Mouse (Mus musculus) heart, embryonic 13.5 days (tissue): ENCODE measurements at regions not wholly inside any gene's neighbourhood (a gene's known extent, or its start where the extent isn't known, plus 50 kb on each side); places are given as distances from the start of the nearest gene placed in this dataset.

Experiments used
- ATAC-seq: fragments of 200-750 bp; cut with Nextera tagmentation; 2 replicates; pipeline ENCODE4 v1.8.0; 2017; ENCODE audit warnings: moderate TSS enrichment; ENCODE audit not compliant: insufficient number of reproducible peaks, low FRiP score, low TSS enrichment; ENCODE audit errors: extremely low read depth
- H3K27ac ChIP-seq: fragments of 300-500 bp; sonication (generic); replicated peaks from 2 replicates; pipeline ENCODE4 v1.5.1; 2015; ENCODE audit warnings: moderate library complexity, mild to moderate bottlenecking, inconsistent platforms
- H3K27me3 ChIP-seq: fragments of 300-500 bp; sonication (generic); replicated peaks from 2 replicates; pipeline ENCODE4 v1.6.1; 2015; ENCODE audit warnings: mild to moderate bottlenecking, inconsistent platforms
- H3K36me3 ChIP-seq: fragments of 300-500 bp; sonication (generic); 2 replicates; pipeline ENCODE4 v1.6.1; 2015; ENCODE audit warnings: mild to moderate bottlenecking, inconsistent platforms
- H3K4me1 ChIP-seq: fragments of 300-500 bp; sonication (generic); 2 replicates; pipeline ENCODE4 v1.6.1; 2015; ENCODE audit warnings: inconsistent platforms
- H3K4me2 ChIP-seq: fragments of 300-500 bp; sonication (generic); 2 replicates; pipeline ENCODE4 v1.6.1; 2015; ENCODE audit warnings: inconsistent platforms, mild to moderate bottlenecking, moderate library complexity
- H3K4me3 ChIP-seq: fragments of 300-500 bp; sonication (generic); 2 replicates; pipeline ENCODE4 v1.5.1; 2015; ENCODE audit warnings: moderate library complexity, mild to moderate bottlenecking, inconsistent platforms
- H3K9ac ChIP-seq: fragments of 300-500 bp; sonication (generic); 2 replicates; pipeline ENCODE4 v1.6.1; 2015; ENCODE audit warnings: inconsistent platforms, mild to moderate bottlenecking, moderate library complexity
- H3K9me3 ChIP-seq: fragments of 300-500 bp; sonication (generic); 2 replicates; pipeline ENCODE4 v1.6.1; 2016; ENCODE audit warnings: inconsistent platforms
- WGBS: fragments of 180-500 bp; shearing (Covaris S2); methylation state at CpG from one replicate; pipeline ENCODE4 v1.1.7; 2015; ENCODE audit warnings: mixed read lengths; 5-methylcytosine and 5-hydroxymethylcytosine counted together

DNA sequence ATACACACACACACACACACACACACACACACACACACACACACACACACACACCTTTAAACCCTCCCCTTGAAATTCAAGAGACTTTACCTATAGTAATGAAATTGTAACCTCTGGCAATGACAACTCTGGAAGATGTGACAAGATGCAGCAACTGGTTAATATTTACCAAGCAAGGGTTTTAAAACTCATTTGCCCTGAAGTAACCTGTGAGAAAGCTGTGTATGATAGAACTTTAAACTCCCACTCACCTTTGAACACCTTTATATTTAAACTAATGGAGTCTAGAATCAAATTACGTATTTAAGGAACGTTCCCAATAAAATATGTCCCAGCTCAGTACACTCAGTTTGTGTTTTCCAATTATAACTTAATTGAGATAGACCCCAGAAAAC, 364.6 kb downstream of the Cog6 start:
- H3K36me3 ChIP-seq = no peaks in the 10 kb centered on the region
- 79% methylated on average over 2 of the region's 2 CpGs for WGBS
- ATAC-seq = no peak
- peaks cover 7% of the 10 kb centered on the region for H3K9me3 ChIP-seq
- H3K4me1 ChIP-seq = no peaks in the 10 kb centered on the region; the same call in 1 of the 2 replicates
- no peak overlapping the region for H3K4me2 ChIP-seq
- H3K27me3 ChIP-seq = peaks cover 5% of the 10 kb centered on the region
- no peak overlapping the region for H3K9ac ChIP-seq
- H3K27ac ChIP-seq = no peak overlapping the region
- no peak overlapping the region for H3K4me3 ChIP-seq

DNA sequence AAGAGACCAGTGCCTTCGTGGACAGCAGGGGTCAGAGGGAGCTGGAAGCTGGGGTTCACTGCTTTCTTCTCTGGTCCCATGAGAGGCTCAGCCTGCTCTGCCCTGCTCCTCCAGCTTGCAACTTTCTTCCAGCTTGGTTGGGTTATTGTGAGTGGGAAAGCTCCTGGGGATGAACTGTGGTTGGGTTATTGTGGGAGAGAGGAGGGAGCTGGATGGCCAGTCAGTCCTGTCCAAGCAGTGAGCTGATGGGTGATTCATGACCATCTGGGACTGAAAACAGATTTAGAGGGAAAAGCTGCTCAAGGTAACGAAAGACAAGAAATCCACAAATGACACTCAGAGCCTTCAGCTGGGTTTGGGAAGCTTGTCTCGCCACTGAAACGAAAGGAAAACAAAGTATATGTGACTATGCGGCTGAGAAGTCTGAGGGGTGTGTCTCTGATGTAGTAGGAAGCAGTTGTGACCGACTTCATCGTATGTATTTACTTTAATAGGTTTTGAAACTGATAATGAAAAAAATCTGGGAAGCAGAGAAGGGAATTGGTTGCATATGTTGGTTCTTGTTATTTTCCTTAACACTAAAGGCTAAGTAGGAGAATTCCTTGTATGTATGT, 365.1 kb downstream of the Cog6 start:
- Histone ChIP-seq H3K4me2 (no peak overlapping the region), H3K9ac (no peak overlapping the region), H3K4me3 (no peak overlapping the region), H3K27ac (no peak overlapping the region), H3K4me1 (no peaks in the 10 kb centered on the region; the same call in 1 of the 2 replicates), H3K27me3 (no peaks in the 10 kb centered on the region; the same call in 1 of the 2 replicates), H3K36me3 (no peaks in the 10 kb centered on the region), H3K9me3 (peaks cover 7% of the 10 kb centered on the region)
- 52% methylated on average over 7 of the region's 7 CpGs for WGBS
- ATAC-seq = no peak

- H3K4me3 ChIP-seq = no peak overlapping the region
- H3K27ac ChIP-seq = no peak overlapping the region
- no peaks in the 10 kb centered on the region for H3K9me3 ChIP-seq
- no peaks in the 10 kb centered on the region; the same call in 1 of the 2 replicates for H3K27me3 ChIP-seq
- no peaks in the 10 kb centered on the region for H3K36me3 ChIP-seq
- no peak overlapping the region for H3K9ac ChIP-seq
- WGBS = 80% methylated on average over 3 of the region's 3 CpGs
- H3K4me2 ChIP-seq = no peak overlapping the region
- no peak for ATAC-seq
- no peaks in the 10 kb centered on the region; the same call in 1 of the 2 replicates for H3K4me1 ChIP-seq
Measured at GRCm38 (mm10) chr3:52650071-52650470, 367.0 kb downstream of the Cog6 start.

DNA sequence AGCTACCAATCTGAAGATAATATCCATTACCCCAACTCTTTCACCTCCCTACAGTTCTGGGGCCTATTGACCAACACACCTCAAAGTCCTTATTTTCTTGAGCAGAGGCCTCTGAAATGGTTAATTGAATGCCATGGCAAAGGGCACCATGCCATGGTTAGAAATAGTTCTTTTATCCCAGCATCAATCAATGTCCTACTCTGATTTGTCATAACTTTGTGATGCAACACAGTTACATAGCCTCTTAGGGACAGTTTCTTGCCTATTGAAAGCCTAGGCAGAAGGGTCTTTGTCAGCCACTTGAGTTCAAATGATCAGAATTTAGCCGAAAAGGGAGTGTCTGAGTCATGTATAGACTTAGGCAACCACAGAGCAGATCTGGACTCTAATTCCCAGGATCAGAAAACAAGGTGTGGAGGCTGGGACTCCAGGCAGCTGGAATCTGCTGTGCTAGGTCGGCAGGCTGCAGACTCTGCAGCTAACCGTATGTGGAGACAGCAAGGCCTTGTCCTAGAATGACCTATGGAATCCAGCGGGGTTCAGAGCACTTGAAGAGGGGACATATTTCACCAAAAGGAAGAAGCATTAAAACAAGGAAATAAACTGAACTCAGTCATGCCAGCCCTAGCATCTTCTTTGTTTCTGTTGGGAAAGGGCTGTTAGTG, 368.1 kb downstream of the Cog6 start:
- no peak overlapping the region for H3K27ac ChIP-seq
- no peaks in the 10 kb centered on the region for H3K9me3 ChIP-seq
- H3K9ac ChIP-seq = no peak overlapping the region
- H3K4me1 ChIP-seq = peaks cover 8% of the 10 kb centered on the region; the same call in 1 of the 2 replicates
- H3K27me3 ChIP-seq = no peaks in the 10 kb centered on the region; the same call in 1 of the 2 replicates
- 70% methylated on average over 4 of the region's 4 CpGs for WGBS
- no peaks in the 10 kb centered on the region for H3K36me3 ChIP-seq
- H3K4me3 ChIP-seq = no peak overlapping the region
- no peak overlapping the region for H3K4me2 ChIP-seq
- ATAC-seq = no peak

DNA sequence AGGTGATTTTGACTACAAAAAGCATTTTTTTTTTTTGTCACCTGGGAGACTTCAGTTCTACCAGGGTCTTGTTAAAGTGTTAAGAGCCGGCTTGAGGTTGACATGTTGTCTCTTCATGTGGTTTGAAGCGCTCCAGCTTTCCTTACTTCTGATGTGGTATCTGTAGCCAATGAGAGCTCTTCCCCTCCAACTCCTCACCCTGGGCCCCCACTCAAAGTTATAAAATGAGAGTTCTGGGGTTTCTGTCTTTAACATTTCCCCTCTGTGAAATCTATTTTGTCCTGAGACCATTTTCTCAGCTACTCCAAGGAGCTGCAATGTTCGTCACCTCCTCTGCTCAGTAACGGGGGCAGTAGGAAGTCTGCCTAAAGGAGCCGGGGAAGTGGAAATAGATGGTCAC, 369.1 kb downstream of the Cog6 start:
- H3K9me3 ChIP-seq = no peaks in the 10 kb centered on the region
- 83% methylated on average over 5 of the region's 5 CpGs for WGBS
- no peak overlapping the region for H3K4me2 ChIP-seq
- H3K4me3 ChIP-seq = no peak overlapping the region
- no peak overlapping the region for H3K27ac ChIP-seq
- H3K9ac ChIP-seq = no peak overlapping the region
- no peak for ATAC-seq
- H3K27me3 ChIP-seq = peaks cover 3% of the 10 kb centered on the region
- no peaks in the 10 kb centered on the region for H3K36me3 ChIP-seq
- H3K4me1 ChIP-seq = 0 out of 2 replicates have a peak, but pooled peaks cover 8% of the 10 kb centered on the region

GRCm38 (mm10) chr3:52647161-52647692, 369.8 kb downstream of the Cog6 start:
- H3K9ac ChIP-seq = no peak overlapping the region
- 64% methylated on average over 10 of the region's 10 CpGs for WGBS

GRCm38 (mm10) chr3:52645156-52645555, 371.9 kb downstream of the Cog6 start:
- H3K4me2 ChIP-seq = no peak overlapping the region
- no peaks in the 10 kb centered on the region for H3K36me3 ChIP-seq
- no peak for ATAC-seq
- H3K9ac ChIP-seq = no peak overlapping the region
- no peak overlapping the region for H3K4me3 ChIP-seq
- peaks cover 22% of the 10 kb centered on the region for H3K4me1 ChIP-seq
- WGBS = 77% methylated on average over 12 of the region's 12 CpGs
- peaks cover 12% of the 10 kb centered on the region for H3K27me3 ChIP-seq
- no peaks in the 10 kb centered on the region for H3K9me3 ChIP-seq
- no peak overlapping the region for H3K27ac ChIP-seq

More at GRCm38 (mm10) chr3:52647161-52647692, 369.8 kb downstream of the Cog6 start:
- no peak overlapping the region for H3K27ac ChIP-seq
- H3K4me2 ChIP-seq = no peak overlapping the region
- peaks cover 7% of the 10 kb centered on the region for H3K27me3 ChIP-seq
- no peaks in the 10 kb centered on the region for H3K36me3 ChIP-seq
- H3K4me3 ChIP-seq = no peak overlapping the region
- ATAC-seq = no peak
- 0 out of 2 replicates have a peak, but pooled peaks cover 8% of the 10 kb centered on the region for H3K4me1 ChIP-seq
- H3K9me3 ChIP-seq = no peaks in the 10 kb centered on the region

DNA sequence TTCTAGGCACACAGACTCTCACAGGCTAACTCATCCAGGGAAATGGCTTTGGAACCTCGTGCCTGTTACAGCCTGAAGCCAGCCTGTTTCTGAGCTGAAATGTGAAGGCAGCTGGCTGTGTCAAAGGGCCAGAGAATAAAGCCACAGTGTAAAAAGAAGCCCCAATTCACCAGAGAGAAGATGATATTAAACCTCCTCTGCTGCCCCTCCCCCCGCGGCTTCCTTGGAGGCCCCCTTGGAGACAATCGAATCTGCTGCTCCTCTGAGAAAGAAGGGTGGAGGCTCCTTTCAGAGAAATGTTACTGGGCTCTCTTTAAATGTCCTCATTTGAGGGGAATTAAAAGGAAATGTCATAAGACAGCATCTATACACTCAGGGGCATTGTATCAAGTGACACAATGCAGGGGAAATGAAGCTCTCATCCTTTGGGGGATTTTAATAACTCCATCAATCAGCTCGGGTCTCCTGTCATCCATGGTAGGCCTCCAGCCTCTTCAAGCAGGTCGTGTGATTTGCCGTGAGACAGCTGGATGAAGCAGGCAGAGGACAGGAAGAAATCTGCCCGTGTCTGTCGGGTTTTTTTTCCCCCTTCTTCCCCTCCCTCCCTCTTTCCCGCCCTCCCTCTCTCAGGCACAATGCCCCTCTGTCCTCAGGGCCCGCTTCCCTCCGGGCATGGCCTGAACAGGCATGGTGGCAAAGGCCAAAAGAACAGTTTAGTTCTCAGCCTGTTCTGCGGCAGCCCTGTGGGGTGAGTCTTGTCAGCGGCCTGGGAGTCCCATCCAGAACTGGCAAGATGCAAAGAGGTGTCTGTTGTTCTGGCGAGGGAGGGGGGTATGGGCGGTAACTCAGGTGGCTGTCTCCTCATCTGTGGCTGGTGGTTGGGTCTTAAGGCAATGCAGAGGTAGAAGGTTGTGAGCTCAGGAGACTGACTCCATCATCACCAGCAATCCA, 372.6 kb downstream of the Cog6 start:
- Histone ChIP-seq H3K36me3 (no peaks in the 10 kb centered on the region), H3K9me3 (no peaks in the 10 kb centered on the region), H3K27ac (no peak overlapping the region), H3K9ac (0 out of 2 replicates have a peak overlapping the region, but pooled peaks have one; percentile 44), H3K4me2 (no peak overlapping the region), H3K4me3 (no peak overlapping the region), H3K27me3 (peaks cover 12% of the 10 kb centered on the region), H3K4me1 (peaks cover 23% of the 10 kb centered on the region)
- no peak for ATAC-seq
- whole genome bisulfite sequencing = 36% methylated on average over 16 of the region's 16 CpGs

DNA sequence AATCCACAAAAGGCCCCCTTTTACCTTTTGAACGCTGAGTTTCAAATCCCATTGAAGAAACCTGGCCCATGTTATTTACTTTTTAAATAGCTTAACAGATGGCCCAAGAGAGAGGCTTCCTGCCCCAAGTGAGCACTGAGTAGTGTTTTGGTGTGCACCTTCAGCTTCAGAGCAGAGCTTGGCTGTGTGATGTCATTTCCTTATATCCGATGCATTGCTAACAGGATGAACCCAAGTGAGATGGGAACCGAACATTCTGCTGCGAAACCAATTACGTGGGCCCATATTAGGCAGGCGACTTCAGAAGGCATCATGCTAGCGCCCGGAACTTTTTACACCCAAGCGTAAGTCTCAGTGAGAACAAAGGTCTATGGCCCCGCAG, 373.2 kb downstream of the Cog6 start:
- Histone ChIP-seq H3K4me1 (peaks cover 23% of the 10 kb centered on the region), H3K4me2 (no peak overlapping the region), H3K27me3 (peaks cover 12% of the 10 kb centered on the region), H3K36me3 (no peaks in the 10 kb centered on the region), H3K4me3 (no peak overlapping the region), H3K27ac (no peak overlapping the region), H3K9me3 (no peaks in the 10 kb centered on the region), H3K9ac (no peak overlapping the region)
- ATAC-seq = no peak
- WGBS = 78% methylated on average over 10 of the region's 10 CpGs

DNA sequence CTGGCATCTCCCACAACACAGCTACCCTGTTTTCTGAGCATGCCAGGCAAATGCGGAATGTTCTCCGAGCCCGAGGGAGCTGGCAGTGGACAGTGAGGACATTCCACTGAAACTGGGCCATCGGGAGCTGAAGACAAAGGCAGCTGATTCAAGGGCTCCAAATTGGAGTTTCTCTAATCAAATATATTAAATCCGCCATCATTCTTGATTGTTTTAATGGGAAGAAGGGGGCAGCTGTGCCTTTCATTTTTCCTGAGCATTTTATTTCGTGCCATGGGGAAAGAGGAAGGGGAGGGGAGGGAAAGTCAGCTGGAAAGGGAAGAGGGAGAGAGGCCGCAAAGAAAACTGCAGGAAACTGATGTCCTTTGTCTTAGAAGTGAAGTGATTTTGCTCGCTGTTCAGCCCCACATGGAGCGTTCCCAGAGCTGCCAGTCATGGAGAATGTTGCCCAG, 373.9 kb downstream of the Cog6 start:
- Histone ChIP-seq H3K4me1 (peaks cover 23% of the 10 kb centered on the region), H3K36me3 (no peaks in the 10 kb centered on the region), H3K27me3 (peaks cover 12% of the 10 kb centered on the region), H3K4me3 (no peak overlapping the region), H3K9me3 (no peaks in the 10 kb centered on the region), H3K4me2 (no peak overlapping the region), H3K9ac (no peak overlapping the region), H3K27ac (0 out of 2 replicates have a peak overlapping the region, but pooled peaks have one; percentile 0)
- 69% methylated on average over 9 of the region's 9 CpGs for WGBS
- ATAC-seq = no peak
